Mouse (Mus musculus): ENCODE measurements around the gene Srrm4. TPM values are rescaled to one million over a fixed set of nuclear protein-coding genes. Genes with fewer than 3 reads are reported as not detected.

Gene Srrm4
- polyA plus RNA-seq, 1 experiment from 2014 or later = 0.33 TPM

- H3K4me1 ChIP-seq (replicated peaks; ENCODE audit: insufficient read depth, low read length) = no peaks in the 10 kb centered on the region
- H3K4me2 ChIP-seq (ENCODE audit: low read length) = no peak overlapping the region
- no peak for TF ChIP-seq CTCF (IDR thresholded peaks at IDR 0.05; ENCODE audit: low read depth)
- no peaks in the 10 kb centered on the region for H3K27me3 ChIP-seq (ENCODE audit: insufficient read depth, low read length)
- H3K27ac ChIP-seq = no peak overlapping the region
- no peaks in the 10 kb centered on the region for H3K9me3 ChIP-seq (replicated peaks; ENCODE audit: low read length)
- H3K4me3 ChIP-seq (replicated peaks; ENCODE audit: low read depth, low read length) = no peak overlapping the region
- H3K36me3 ChIP-seq (ENCODE audit: insufficient read depth, low read length) = no peaks in the 10 kb centered on the region
- ATAC-seq (replicated peaks; ENCODE audit: low FRiP score, low read depth) = no peak
- DNase-seq (ENCODE audit: low spot score) = no peak
- H3K9ac ChIP-seq (ENCODE audit: low read depth, low read length) = no peak overlapping the region
- WGBS = 64% methylated on average over 3 of the region's 3 CpGs
These were observed 52.3 kb downstream of the Srrm4 start for GRCm38 (mm10) chr5:116539360-116539759.

DNA sequence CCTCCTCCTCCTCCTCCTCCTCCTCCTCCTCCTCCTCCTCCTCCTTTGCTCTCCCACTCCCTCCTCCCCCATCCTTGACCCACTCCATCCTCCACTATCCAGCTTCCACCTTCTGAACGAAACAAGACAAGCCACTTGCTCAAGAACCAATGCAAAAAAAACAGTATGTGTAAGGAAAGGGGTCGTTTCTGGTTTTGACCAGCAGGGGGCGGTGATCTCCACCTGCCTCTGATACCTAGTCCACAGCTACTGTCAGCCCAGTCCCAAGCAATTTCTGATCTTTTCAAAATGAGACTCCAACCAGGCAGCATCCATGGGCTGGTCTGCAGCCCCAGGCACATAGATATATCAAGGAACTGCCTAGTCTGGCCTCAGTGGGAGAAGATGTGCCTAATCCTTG is 53.1 kb downstream of the Srrm4 start:
- Histone ChIP-seq H3K36me3 (ENCODE audit: insufficient read depth, low read length) (no peaks in the 10 kb centered on the region), H3K4me3 (replicated peaks; ENCODE audit: low read depth, low read length) (no peak overlapping the region), H3K27me3 (ENCODE audit: insufficient read depth, low read length) (no peaks in the 10 kb centered on the region), H3K9me3 (replicated peaks; ENCODE audit: low read length) (no peaks in the 10 kb centered on the region), H3K4me2 (ENCODE audit: low read length) (no peak overlapping the region), H3K27ac (no peak overlapping the region), H3K4me1 (replicated peaks; ENCODE audit: insufficient read depth, low read length) (no peaks in the 10 kb centered on the region), H3K9ac (ENCODE audit: low read depth, low read length) (no peak overlapping the region)
- DNase-seq (ENCODE audit: low spot score) (no peak), ATAC-seq (replicated peaks; ENCODE audit: low FRiP score, low read depth) (no peak)
- WGBS = 57% methylated on average over 3 of the region's 3 CpGs
- TF ChIP-seq CTCF (IDR thresholded peaks at IDR 0.05; ENCODE audit: low read depth) = peak; percentile 30; the same call in 1 of the 2 replicates

DNA sequence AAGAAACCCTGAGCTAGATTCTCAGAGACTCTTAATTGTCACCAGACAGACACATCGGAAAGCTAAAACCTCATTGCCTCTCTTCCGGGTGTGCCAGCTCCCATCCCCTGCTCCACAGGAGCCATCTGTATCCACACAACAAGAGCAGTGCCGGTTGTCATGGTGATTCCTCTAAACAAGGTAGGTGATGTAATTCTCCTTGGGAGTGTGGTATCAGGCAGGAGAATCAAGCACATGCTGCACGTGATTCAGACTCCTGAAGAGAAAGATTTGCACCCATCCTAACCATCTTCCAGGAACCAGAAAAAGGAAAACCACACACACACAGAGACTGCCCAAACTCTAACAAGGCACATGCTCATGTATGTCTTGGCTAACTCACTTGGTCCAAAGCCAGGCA is 65.3 kb downstream of the Srrm4 start:
- no peak overlapping the region for H3K27ac ChIP-seq
- TF ChIP-seq CTCF (IDR thresholded peaks at IDR 0.05; ENCODE audit: low read depth) = no peak
- no peak overlapping the region for H3K4me2 ChIP-seq (ENCODE audit: low read length)
- 57% methylated on average over 4 of the region's 4 CpGs for WGBS
- H3K4me1 ChIP-seq (replicated peaks; ENCODE audit: insufficient read depth, low read length) = no peaks in the 10 kb centered on the region
- ATAC-seq (replicated peaks; ENCODE audit: low FRiP score, low read depth) (no peak), DNase-seq (ENCODE audit: low spot score) (no peak)
- no peaks in the 10 kb centered on the region for H3K36me3 ChIP-seq (ENCODE audit: insufficient read depth, low read length)
- H3K27me3 ChIP-seq (ENCODE audit: insufficient read depth, low read length) = no peaks in the 10 kb centered on the region
- no peak overlapping the region for H3K4me3 ChIP-seq (replicated peaks; ENCODE audit: low read depth, low read length)
- H3K9ac ChIP-seq (ENCODE audit: low read depth, low read length) = no peak overlapping the region
- no peaks in the 10 kb centered on the region for H3K9me3 ChIP-seq (replicated peaks; ENCODE audit: low read length)

DNA sequence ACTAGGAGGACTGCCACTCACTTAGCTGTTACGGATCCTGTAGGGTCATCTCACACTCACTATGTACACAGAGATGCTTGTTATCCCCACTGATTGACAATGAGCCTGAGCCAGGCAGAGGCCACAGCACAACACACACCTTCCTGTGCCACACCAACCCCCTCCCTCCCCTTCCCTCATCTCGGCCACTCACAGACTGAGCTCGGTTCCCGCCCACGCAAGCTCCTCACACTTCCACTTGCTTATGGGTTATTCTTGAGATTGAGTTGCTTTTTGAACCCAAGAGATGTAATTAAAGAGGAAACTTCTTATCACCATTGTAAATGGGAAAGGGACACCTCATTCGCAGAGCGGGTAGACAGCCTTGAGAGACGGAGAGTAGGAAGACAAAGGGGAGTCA is 66.3 kb downstream of the Srrm4 start:
- no peaks in the 10 kb centered on the region for H3K27me3 ChIP-seq (ENCODE audit: insufficient read depth, low read length)
- no peak overlapping the region for H3K4me3 ChIP-seq (replicated peaks; ENCODE audit: low read depth, low read length)
- DNase-seq (ENCODE audit: low spot score) (no peak), ATAC-seq (replicated peaks; ENCODE audit: low FRiP score, low read depth) (no peak)
- no peak overlapping the region for H3K9ac ChIP-seq (ENCODE audit: low read depth, low read length)
- H3K4me1 ChIP-seq (replicated peaks; ENCODE audit: insufficient read depth, low read length) = no peaks in the 10 kb centered on the region
- H3K9me3 ChIP-seq (replicated peaks; ENCODE audit: low read length) = no peaks in the 10 kb centered on the region
- no peak for TF ChIP-seq CTCF (IDR thresholded peaks at IDR 0.05; ENCODE audit: low read depth)
- 83% methylated on average over 8 of the region's 8 CpGs for WGBS
- H3K36me3 ChIP-seq (ENCODE audit: insufficient read depth, low read length) = no peaks in the 10 kb centered on the region
- no peak overlapping the region for H3K4me2 ChIP-seq (ENCODE audit: low read length)
- H3K27ac ChIP-seq = no peak overlapping the region

GRCm38 (mm10) chr5:116523553-116523952 is 68.1 kb downstream of the Srrm4 start:
- Histone ChIP-seq H3K4me2 (ENCODE audit: low read length) (no peak overlapping the region), H3K4me1 (replicated peaks; ENCODE audit: insufficient read depth, low read length) (no peaks in the 10 kb centered on the region), H3K4me3 (replicated peaks; ENCODE audit: low read depth, low read length) (no peak overlapping the region), H3K9me3 (replicated peaks; ENCODE audit: low read length) (no peaks in the 10 kb centered on the region), H3K27me3 (ENCODE audit: insufficient read depth, low read length) (no peaks in the 10 kb centered on the region), H3K9ac (ENCODE audit: low read depth, low read length) (no peak overlapping the region), H3K27ac (no peak overlapping the region), H3K36me3 (ENCODE audit: insufficient read depth, low read length) (no peaks in the 10 kb centered on the region)
- 77% methylated on average over 8 of the region's 8 CpGs for WGBS
- ATAC-seq (replicated peaks; ENCODE audit: low FRiP score, low read depth) (no peak), DNase-seq (ENCODE audit: low spot score) (no peak)
- TF ChIP-seq CTCF (IDR thresholded peaks at IDR 0.05; ENCODE audit: low read depth) = no peak

DNA sequence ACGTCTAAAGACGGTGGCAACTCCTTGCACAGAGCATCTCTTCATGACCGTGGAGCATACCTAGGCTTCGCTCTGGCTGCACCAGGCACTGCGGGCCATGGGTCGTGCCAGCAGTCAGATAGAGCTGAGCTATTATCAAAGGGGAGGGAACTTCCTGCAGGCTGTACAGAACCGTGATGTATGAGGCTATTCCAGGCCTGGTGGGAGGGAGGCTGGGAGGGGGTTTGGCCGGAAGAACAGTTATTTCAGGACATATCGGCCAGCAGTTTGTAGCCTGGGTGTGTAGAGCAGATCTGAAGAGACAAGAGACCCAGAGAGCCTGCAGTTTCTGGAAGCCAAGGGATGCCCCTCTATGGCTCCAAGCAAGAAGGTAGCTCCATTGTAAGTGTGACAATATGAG is 68.5 kb downstream of the Srrm4 start:
- Histone ChIP-seq H3K9me3 (replicated peaks; ENCODE audit: low read length) (no peaks in the 10 kb centered on the region), H3K36me3 (ENCODE audit: insufficient read depth, low read length) (no peaks in the 10 kb centered on the region), H3K9ac (ENCODE audit: low read depth, low read length) (no peak overlapping the region), H3K4me2 (ENCODE audit: low read length) (no peak overlapping the region), H3K4me1 (replicated peaks; ENCODE audit: insufficient read depth, low read length) (no peaks in the 10 kb centered on the region), H3K4me3 (replicated peaks; ENCODE audit: low read depth, low read length) (no peak overlapping the region), H3K27me3 (ENCODE audit: insufficient read depth, low read length) (no peaks in the 10 kb centered on the region), H3K27ac (no peak overlapping the region)
- 45% methylated on average over 9 of the region's 9 CpGs for WGBS
- DNase-seq (ENCODE audit: low spot score) (peak; percentile 9), ATAC-seq (replicated peaks; ENCODE audit: low FRiP score, low read depth) (no peak)
- no peak for TF ChIP-seq CTCF (IDR thresholded peaks at IDR 0.05; ENCODE audit: low read depth)

DNA sequence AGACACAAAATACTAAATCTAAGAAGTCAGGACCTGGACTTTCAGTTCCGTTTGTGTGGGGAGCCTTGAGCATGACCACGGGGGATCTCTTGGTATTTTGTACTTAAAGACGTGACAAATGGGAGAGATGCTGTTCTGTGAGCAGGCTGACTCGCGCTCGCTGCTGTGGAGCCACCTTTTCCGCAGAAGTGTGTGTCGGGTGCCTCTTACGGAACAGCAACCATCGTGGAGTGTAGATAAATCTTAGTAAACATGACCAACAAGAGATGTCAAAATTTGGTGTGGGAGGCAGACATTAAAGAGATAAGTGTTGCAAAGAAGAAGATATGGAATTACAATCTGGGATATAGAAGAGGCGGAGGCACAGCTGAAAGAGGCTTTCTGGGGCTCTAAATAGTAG is 69.3 kb downstream of the Srrm4 start:
- 68% methylated on average over 11 of the region's 11 CpGs for WGBS
- H3K27me3 ChIP-seq (ENCODE audit: insufficient read depth, low read length) = no peaks in the 10 kb centered on the region

More for the DNA sequence above, 69.3 kb downstream of the Srrm4 start:
- TF ChIP-seq CTCF (IDR thresholded peaks at IDR 0.05; ENCODE audit: low read depth) = no peak
- no peaks in the 10 kb centered on the region for H3K9me3 ChIP-seq (replicated peaks; ENCODE audit: low read length)
- DNase-seq (ENCODE audit: low spot score) = no peak
- no peak overlapping the region for H3K4me3 ChIP-seq (replicated peaks; ENCODE audit: low read depth, low read length)
- no peak overlapping the region for H3K4me2 ChIP-seq (ENCODE audit: low read length)
- no peak for ATAC-seq (replicated peaks; ENCODE audit: low FRiP score, low read depth)
- H3K4me1 ChIP-seq (replicated peaks; ENCODE audit: insufficient read depth, low read length) = no peaks in the 10 kb centered on the region
- H3K27ac ChIP-seq = no peak overlapping the region
- H3K36me3 ChIP-seq (ENCODE audit: insufficient read depth, low read length) = no peaks in the 10 kb centered on the region
- H3K9ac ChIP-seq (ENCODE audit: low read depth, low read length) = no peak overlapping the region

All from kidney, postnatal 0 days (tissue).